Mouse (Mus musculus): ENCODE measurements around the gene Dpf1. TPM values are rescaled to one million over a fixed set of nuclear protein-coding genes. Genes with fewer than 3 reads are reported as not detected.

Dpf1 gene
- polyA plus RNA-seq, 1 experiment from 2014 or later: 240 TPM

GRCm38 (mm10) chr7:29316137-29316734 is 12.5 kb downstream of the Dpf1 start:
- peaks cover 32% of the 10 kb centered on the region for H3K36me3 ChIP-seq
- 53% methylated on average over 17 of the region's 17 CpGs for WGBS
- peak overlapping the region; percentile 98 for H3K27ac ChIP-seq (replicated peaks)
- H3K4me3 ChIP-seq: no peak overlapping the region
- no peak for ATAC-seq (replicated peaks)
- peak overlapping the region; percentile 33 for H3K9ac ChIP-seq (replicated peaks)
- no peaks in the 10 kb centered on the region for H3K9me3 ChIP-seq
- peaks cover 88% of the 10 kb centered on the region for H3K4me1 ChIP-seq
- H3K27me3 ChIP-seq: no peaks in the 10 kb centered on the region
- H3K4me2 ChIP-seq (replicated peaks): peak overlapping the region; percentile 33

DNA sequence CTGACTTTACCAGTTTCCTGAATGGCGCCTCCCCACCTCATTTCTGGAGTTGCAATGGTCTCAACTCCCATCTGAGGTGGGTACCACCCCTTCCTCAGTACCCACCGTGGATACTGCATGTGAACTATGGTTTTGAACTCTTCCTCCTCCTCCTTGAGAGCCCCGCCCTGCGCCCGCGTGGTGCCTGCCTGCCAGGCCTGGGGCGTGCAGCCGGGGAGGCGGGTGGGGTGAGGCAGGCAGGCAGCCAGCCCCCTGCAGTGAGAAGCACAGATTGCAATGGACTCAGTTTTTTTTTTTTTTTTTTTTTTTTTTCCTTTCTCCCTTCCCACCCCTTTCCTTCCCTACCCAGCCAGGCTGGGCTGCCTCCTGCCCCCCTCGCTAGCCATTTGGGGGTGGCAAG is 13.2 kb downstream of the Dpf1 start:
- Histone ChIP-seq H3K4me3 (0 out of 2 replicates have a peak overlapping the region, but pooled peaks have one; percentile 4), H3K9me3 (no peaks in the 10 kb centered on the region), H3K4me2 (replicated peaks) (peak overlapping the region; percentile 33), H3K27me3 (no peaks in the 10 kb centered on the region), H3K36me3 (peaks cover 25% of the 10 kb centered on the region; the same call in 1 of the 2 replicates), H3K9ac (replicated peaks) (peak overlapping the region; percentile 33), H3K4me1 (peaks cover 90% of the 10 kb centered on the region), H3K27ac (replicated peaks) (peak overlapping the region; percentile 98)
- 2% methylated on average over 10 of the region's 10 CpGs for WGBS
- ATAC-seq (replicated peaks): peak; percentile 46

- peak; percentile 60 for ATAC-seq (replicated peaks)
- Histone ChIP-seq H3K36me3 (peaks cover 20% of the 10 kb centered on the region; the same call in 1 of the 2 replicates), H3K27me3 (no peaks in the 10 kb centered on the region)
Observed at GRCm38 (mm10) chr7:29317558-29317957, 13.8 kb downstream of the Dpf1 start.

DNA sequence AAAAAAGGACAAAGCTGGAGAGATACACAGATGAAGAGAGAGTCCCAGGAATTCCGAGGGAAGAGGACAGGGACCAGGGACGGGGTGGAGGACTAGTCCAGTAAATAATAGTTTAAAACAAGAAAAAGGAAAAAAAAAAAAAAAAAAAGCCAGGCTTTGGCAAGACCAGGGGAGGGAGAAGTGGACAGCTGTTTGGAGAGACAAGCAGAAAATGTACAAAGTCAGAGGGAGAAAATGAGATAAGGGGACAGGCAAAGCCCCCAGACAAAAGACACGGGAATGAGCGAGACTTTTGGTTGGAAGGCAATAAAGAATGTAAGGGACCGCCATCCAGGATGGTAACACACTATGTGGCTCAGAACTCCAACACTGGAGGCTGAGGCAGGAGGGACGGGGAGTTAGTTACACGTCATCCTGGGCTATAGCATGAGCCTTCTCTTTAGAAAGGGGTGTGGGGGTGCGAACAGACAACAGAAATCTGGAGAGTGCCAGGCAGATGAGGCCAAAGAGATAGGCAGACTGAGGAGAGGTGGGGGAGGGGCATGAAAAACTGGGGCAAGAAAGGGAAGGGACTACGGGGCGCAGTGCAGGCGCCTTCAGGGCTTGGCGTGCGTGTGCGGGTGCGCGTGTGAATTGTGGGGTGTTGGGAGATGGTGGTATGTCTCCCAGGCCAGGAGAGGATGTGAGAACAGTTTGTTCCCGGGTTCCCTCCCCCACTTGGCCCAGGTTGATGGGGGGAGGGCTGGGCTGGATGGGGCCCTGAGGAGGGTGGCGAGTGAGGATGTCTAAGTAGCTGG is 14.6 kb downstream of the Dpf1 start:
- Histone ChIP-seq H3K4me1 (peaks cover 80% of the 10 kb centered on the region), H3K9ac (replicated peaks) (no peak overlapping the region; the same call in 1 of the 2 replicates), H3K4me3 (peak overlapping the region; percentile 7; the same call in 1 of the 2 replicates), H3K36me3 (peaks cover 20% of the 10 kb centered on the region; the same call in 1 of the 2 replicates), H3K27ac (replicated peaks) (peak overlapping the region; percentile 98), H3K4me2 (replicated peaks) (peak overlapping the region; percentile 33), H3K27me3 (no peaks in the 10 kb centered on the region), H3K9me3 (no peaks in the 10 kb centered on the region)
- peak; percentile 14 for ATAC-seq (replicated peaks)
- 4% methylated on average over 18 of the region's 18 CpGs for WGBS

More at GRCm38 (mm10) chr7:29317558-29317957, 13.8 kb downstream of the Dpf1 start:
- Histone ChIP-seq H3K9ac (replicated peaks) (peak overlapping the region; percentile 33; the same call in 1 of the 2 replicates), H3K9me3 (no peaks in the 10 kb centered on the region), H3K27ac (replicated peaks) (peak overlapping the region; percentile 98), H3K4me1 (peaks cover 87% of the 10 kb centered on the region), H3K4me3 (0 out of 2 replicates have a peak overlapping the region, but pooled peaks have one; percentile 4), H3K4me2 (replicated peaks) (peak overlapping the region; percentile 33)
- WGBS: 3% methylated on average over 2 of the region's 2 CpGs

GRCm38 (mm10) chr7:29319337-29320307 is 15.9 kb downstream of the Dpf1 start:
- 9% methylated on average over 19 of the region's 19 CpGs for WGBS
- H3K9ac ChIP-seq (replicated peaks): no peak overlapping the region
- no peak for ATAC-seq (replicated peaks)

GRCm38 (mm10) chr7:29327087-29327486 is 23.3 kb downstream of the Dpf1 start:
- ATAC-seq (replicated peaks): no peak
- no peak overlapping the region for H3K9ac ChIP-seq (replicated peaks)
- peaks cover 23% of the 10 kb centered on the region for H3K36me3 ChIP-seq
- H3K4me3 ChIP-seq: no peak overlapping the region
- H3K27ac ChIP-seq (replicated peaks): no peak overlapping the region
- H3K27me3 ChIP-seq: no peaks in the 10 kb centered on the region
- no peaks in the 10 kb centered on the region for H3K4me1 ChIP-seq
- H3K9me3 ChIP-seq: no peaks in the 10 kb centered on the region
- WGBS: 87% methylated on average over 6 of the region's 6 CpGs
- H3K4me2 ChIP-seq (replicated peaks): no peak overlapping the region

More at GRCm38 (mm10) chr7:29319337-29320307, 15.9 kb downstream of the Dpf1 start:
- peak overlapping the region; percentile 7; the same call in 1 of the 2 replicates for H3K4me3 ChIP-seq
- peaks cover 66% of the 10 kb centered on the region for H3K4me1 ChIP-seq
- H3K27ac ChIP-seq (replicated peaks): peak overlapping the region; percentile 98
- H3K4me2 ChIP-seq (replicated peaks): peak overlapping the region; percentile 33
- H3K9me3 ChIP-seq: no peaks in the 10 kb centered on the region
- no peaks in the 10 kb centered on the region for H3K27me3 ChIP-seq
- H3K36me3 ChIP-seq: peaks cover 11% of the 10 kb centered on the region; the same call in 1 of the 2 replicates

DNA sequence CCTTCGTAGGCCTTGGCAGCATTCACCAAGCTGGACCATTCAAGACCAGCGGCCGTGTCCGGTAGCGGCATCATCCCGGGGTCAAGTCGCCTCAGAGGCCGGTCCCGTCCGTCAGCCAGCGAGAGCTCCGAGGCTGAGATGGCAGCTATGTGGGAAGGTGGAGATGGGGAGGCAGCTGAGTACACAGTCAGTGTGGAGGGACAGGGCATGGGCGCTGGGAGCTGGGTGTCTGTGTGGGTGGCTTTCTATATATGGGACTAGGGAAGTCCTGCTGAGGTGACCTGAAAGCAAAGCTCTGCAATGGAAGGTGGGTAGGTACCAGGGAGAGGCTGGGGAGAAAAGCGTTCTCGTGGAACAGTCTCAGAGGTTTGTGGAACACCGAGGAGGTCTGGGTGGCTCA is 25.2 kb downstream of the Dpf1 start:
- Histone ChIP-seq H3K27me3 (no peaks in the 10 kb centered on the region), H3K4me2 (replicated peaks) (no peak overlapping the region), H3K4me3 (no peak overlapping the region), H3K9me3 (no peaks in the 10 kb centered on the region), H3K27ac (replicated peaks) (no peak overlapping the region), H3K36me3 (peaks cover 20% of the 10 kb centered on the region), H3K9ac (replicated peaks) (no peak overlapping the region), H3K4me1 (no peaks in the 10 kb centered on the region)
- WGBS: 93% methylated on average over 16 of the region's 16 CpGs
- ATAC-seq (replicated peaks): no peak

DNA sequence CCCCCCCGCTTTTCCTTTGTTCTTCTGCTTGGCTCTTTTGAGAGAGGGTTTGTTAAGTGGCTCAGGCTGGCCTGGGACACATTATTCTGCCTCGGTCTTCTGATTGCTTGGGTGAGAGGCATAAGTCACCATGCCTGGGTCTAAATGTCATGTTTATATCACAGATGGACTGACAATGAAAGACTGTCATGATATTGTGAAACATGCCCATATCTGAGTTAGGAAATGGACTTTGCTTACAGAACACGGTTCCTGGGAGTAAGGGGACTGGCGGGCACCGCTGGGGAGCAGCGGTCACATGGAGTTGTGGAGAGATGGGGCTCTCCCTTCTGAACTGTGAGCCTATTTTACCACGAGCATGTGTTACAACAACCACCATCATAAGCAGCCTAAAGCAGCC is 30.4 kb downstream of the Dpf1 start:
- H3K4me1 ChIP-seq: no peaks in the 10 kb centered on the region; the same call in 1 of the 2 replicates
- ATAC-seq (replicated peaks): no peak
- H3K4me3 ChIP-seq: no peak overlapping the region
- H3K36me3 ChIP-seq: peaks cover 13% of the 10 kb centered on the region; the same call in 1 of the 2 replicates
- 37% methylated on average over 7 of the region's 7 CpGs for WGBS
- no peak overlapping the region for H3K4me2 ChIP-seq (replicated peaks)
- H3K9me3 ChIP-seq: no peaks in the 10 kb centered on the region
- H3K9ac ChIP-seq (replicated peaks): no peak overlapping the region
- H3K27me3 ChIP-seq: no peaks in the 10 kb centered on the region
- H3K27ac ChIP-seq (replicated peaks): no peak overlapping the region; the same call in 1 of the 2 replicates

- Histone ChIP-seq H3K27ac (replicated peaks) (0 out of 2 replicates have a peak overlapping the region, but pooled peaks have one; percentile 6), H3K36me3 (peaks cover 8% of the 10 kb centered on the region; the same call in 1 of the 2 replicates), H3K27me3 (no peaks in the 10 kb centered on the region), H3K9me3 (no peaks in the 10 kb centered on the region), H3K4me3 (no peak overlapping the region), H3K4me2 (replicated peaks) (no peak overlapping the region), H3K4me1 (no peaks in the 10 kb centered on the region; the same call in 1 of the 2 replicates), H3K9ac (replicated peaks) (no peak overlapping the region)
- no peak for ATAC-seq (replicated peaks)
Observed at GRCm38 (mm10) chr7:29335276-29335675, 31.5 kb downstream of the Dpf1 start.

DNA sequence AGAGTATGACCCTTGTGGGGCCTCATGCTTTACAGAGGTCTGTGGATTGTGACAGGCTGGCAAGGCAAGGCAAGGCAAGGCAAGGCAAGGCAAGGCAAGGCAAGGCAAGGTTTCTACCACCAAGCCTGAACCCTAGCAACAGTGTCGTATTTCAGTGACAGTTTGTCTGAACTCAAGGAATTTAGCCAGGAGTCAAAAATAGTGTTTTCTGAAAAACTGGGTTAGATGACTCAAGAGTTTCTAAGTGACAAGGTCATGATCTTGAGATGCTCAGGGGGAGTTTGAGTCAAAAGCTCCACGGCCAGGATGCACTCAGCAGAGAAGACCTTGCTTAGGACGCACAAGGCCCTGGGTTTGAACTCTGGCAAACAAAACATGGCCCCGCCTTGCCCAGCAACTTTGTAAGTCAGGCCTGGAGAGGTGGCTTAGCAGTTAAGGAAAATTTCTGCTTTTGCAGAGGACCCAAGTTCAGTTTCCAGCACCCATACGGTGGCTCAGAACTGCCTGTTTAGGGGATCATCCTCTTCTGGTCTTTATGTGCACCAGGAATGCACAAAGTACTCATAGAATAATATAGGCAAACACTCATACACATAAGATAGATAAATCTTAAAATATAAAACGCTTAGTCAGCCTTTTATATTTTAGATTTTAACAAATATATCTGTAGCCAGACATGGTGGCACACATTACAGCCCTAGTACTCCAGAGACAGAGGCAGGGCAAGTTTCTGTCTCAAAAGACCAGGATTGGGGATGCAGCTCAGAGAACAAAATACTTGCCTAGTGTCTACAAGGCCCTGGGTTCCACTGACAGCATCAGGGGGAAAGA is 32.3 kb downstream of the Dpf1 start:
- Histone ChIP-seq H3K9ac (replicated peaks) (no peak overlapping the region), H3K4me1 (no peaks in the 10 kb centered on the region; the same call in 1 of the 2 replicates), H3K27me3 (no peaks in the 10 kb centered on the region), H3K27ac (replicated peaks) (no peak overlapping the region), H3K4me3 (no peak overlapping the region), H3K36me3 (peaks cover 2% of the 10 kb centered on the region; the same call in 1 of the 2 replicates), H3K4me2 (replicated peaks) (no peak overlapping the region), H3K9me3 (no peaks in the 10 kb centered on the region)
- ATAC-seq (replicated peaks): no peak
- WGBS: 86% methylated on average over 6 of the region's 6 CpGs
